Mouse (Mus musculus) left cerebral cortex, adult 18-20 months (tissue): ENCODE data around the gene Sympk. TPM values are rescaled to one million over a fixed set of nuclear protein-coding genes. Genes with fewer than 3 reads are reported as not detected.

ENCODE experiments used
- DNase-seq, 2 experiments: peaks; one replicate each; pipeline ENCODE4 v3.0.0; 2021 to 2022; ENCODE audit warnings: low spot score in 2 of 2, mixed read lengths in 1 of 2
- long read RNA-seq, 2 experiments: library from polyadenylated mRNA; stranded (forward); transcript quantifications; one replicate each; pipeline ENCODE4 v2.0.0; 2021
- total RNA-seq, 2 experiments: library from RNA; stranded (reverse); gene quantifications; 2 replicates each; pipeline ENCODE4 v1.2.3; 2021

Gene Sympk
- 100 to 1,000 TPM; 116 to 123 TPM for total RNA-seq
- long read RNA-seq, experiment 1, full-length matches to known transcripts = 6 of 36 reads
- long read RNA-seq, experiment 1, partial matches to known transcripts = 7 of 36 reads
- long read RNA-seq, experiment 1, other reads (novel, unspliced or antisense) = 23 of 36 reads
- long read RNA-seq, experiment 2, full-length matches to known transcripts = 5 of 21 reads
- long read RNA-seq, experiment 2, partial matches to known transcripts = 12 of 21 reads
- long read RNA-seq, experiment 2, other reads (novel, unspliced or antisense) = 4 of 21 reads

DNA sequence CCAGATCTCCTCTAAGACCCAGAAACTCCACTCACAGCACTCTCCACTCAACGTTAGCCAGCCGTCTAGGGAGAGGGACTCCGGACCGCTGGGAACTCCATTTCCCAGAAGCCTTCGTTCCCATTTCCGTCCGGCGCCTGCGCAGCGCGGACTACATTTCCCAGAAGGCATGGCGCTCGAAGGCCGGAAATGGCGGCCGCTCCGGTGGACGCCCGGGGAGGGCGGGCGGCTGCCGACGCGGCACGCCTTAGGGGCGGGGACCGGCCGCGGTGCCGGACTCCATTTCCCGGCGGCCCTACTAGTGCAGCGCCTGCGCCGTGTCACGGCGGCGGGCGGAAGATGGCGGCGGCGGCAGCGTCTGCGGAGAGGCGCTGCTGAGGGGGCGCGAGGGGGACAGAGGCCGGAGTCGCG, at the start of gene Sympk:
TSS of gene Sympk (plus strand) at position 282 of the 411 bp plus-strand sequence.
- peak; percentile 93 to 95 for DNase-seq

- no peak for DNase-seq
These were observed 45.8 kb upstream of the Sympk start for GRCm38 (mm10) chr7:18978381-18978780.

DNA sequence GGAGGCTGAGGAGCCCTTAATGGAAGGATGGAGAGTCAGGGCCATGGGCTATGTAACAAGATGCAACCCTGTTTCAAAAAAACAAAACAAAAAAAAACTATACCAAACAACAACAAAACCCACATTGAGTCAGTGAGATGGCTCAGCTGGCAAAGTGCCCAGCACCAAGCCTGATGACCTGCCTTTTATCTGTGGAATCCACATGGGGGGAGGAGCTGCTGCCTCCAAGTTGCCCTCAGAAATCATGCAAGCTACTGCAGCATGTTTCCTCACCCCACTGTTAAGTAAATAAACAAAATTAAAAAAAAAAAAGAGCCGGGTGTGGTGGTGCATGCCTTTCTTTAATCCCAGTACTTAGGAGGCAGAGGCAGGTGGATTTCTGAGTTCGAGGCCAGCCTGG, 37.7 kb upstream of the Sympk start:
- no peak for DNase-seq

DNA sequence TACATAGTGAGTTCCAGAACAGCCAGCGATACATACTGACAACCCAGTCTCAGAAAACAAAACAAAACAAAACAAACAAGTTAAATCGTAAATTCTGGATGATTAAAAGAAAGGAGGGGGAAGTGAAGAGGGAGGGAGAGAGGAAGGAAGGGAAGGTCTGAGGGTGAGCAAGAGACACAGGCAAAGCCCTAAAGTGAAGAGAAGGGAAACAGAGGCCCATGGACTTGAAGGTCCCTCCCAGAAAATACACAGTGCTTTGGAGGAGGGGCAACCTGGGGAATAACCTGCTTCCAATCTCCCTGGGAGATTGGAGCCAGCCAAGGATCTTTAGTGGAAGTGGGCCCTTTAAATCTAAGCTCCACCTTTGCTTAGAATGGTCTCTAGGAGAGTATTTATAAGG, 37.1 kb upstream of the Sympk start, which contains the start of gene Nanos2:
TSS of gene Nanos2 (plus strand) at position 301 of the 400 bp plus-strand sequence.
- DNase-seq = no peak

- DNase-seq = no peak
These were observed 36.4 kb upstream of the Sympk start for GRCm38 (mm10) chr7:18987747-18988146.

GRCm38 (mm10) chr7:18988780-18989179, 35.4 kb upstream of the Sympk start:
- no peak for DNase-seq

GRCm38 (mm10) chr7:18989995-18990394, 34.2 kb upstream of the Sympk start:
- DNase-seq = no peak

DNA sequence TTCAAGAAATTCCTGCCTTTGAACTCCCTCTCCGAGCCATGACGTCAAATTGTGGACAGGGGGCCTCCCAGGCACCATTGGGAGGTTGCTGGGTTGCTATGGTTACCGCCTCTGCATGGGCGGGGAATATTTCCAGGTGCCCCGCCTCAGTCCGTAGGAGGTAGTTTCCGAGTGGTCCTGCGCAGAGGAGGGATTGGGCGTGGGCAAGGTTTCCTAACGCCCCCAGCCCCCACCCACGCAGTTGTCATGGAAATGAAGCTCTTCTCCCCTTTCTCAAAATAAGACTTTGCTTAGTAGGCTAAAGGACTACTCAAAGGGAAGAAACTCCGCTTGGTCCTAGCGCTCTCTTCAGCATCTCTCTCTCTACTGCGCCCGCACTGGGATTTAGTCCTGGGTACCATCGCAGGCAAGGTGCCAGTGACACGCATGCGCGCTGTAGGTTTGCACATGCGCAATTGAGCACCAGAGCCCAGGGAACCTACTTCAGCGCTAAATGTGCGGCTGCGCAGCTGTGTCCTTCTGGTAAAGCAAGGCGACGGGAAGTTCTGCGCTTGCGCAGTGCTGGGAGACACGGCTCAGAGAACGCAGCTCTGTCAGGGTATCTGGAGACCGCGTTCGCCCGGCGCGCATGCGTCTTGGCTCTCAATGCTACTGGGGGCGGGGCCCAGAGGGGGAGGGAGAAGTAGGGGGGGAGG, 33.4 kb upstream of the Sympk start, which contains the start of gene Mypop:
TSS of gene Mypop (plus strand) at position 645 of the 695 bp plus-strand sequence.
- DNase-seq = peak; percentile 100

- no peak for DNase-seq
These were observed 32.4 kb upstream of the Sympk start for GRCm38 (mm10) chr7:18991660-18992293.

- DNase-seq = peak; percentile 56 to 68
These were observed 31.9 kb upstream of the Sympk start for GRCm38 (mm10) chr7:18992294-18992675.

DNA sequence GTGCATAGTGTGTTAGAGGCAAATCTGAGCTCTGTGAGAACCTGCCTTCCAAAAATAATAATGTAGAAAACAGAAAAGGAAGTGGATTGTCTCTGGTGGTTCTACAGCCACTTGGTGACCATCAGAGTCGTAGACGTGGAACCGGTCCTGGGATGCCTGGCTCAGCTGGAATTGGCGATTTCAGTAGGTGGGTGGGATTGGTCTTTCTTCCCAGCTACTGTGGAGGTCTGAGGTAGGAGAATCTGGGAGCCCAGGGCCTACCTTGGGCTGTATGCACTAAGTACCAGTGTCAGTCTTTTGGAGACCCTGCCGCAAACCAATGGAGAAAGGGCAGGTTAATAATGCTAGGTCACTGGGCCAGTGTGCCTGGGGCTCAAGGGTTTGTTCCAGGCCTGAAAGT, 31.1 kb upstream of the Sympk start:
- no peak for DNase-seq

DNA sequence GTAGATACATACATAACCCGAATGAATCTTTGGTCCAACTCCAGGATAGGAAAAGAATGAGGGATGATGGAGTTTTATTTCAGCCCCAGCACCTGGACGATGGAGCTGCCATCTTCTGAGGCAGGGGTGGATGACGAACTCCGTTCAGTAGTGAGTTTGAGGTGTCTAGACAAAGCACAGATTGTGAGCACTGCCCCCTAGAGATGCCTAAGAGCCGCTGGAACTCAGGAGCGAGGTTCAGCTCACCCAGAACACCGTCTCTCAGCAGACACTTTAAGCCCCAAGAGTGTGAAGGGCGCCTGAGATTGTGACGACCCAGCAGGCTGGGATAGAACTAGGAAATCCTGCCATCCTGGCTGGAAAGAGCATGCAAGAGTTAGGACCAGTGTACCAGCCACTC, 25.3 kb upstream of the Sympk start:
- no peak for DNase-seq

- no peak for DNase-seq
These were observed 23.8 kb upstream of the Sympk start for GRCm38 (mm10) chr7:19000421-19000820.

DNA sequence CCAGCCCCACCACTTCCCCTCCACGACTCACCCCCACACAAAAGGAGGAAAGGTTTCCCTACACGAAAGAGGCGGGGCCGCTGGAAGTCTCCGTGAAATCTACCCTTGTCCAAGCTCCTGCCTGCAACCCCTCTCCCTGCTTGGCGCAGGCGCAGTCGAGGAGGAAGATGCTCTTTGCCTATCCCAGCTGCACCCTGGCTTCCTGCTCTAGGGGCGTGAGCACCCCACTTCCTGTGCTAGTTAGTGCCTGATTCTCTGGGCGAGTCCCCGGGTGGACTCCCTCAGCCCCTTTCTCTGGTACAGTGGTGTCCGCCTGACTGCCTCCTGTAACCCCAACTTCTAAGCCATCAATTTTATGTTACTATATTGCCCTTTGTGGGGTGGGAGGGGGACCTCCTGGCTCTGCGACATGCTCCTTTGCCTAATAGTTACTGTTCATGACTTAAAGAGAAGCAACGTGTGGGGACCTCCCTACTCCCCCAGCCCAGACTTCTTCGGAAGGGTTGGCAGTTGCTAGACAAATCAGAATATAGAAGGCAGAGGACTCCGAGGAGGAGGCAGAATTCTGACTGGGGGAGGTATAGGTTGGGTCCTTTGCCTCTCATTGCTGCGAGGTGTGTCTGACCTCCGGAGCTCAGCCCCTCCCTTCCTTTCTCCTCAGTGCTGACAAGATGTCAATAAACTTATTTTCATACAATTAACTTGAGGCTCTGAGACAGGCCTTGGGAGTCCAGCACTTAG, 22.9 kb upstream of the Sympk start:
- no peak for DNase-seq

- no peak for DNase-seq
These were observed 22.4 kb upstream of the Sympk start for GRCm38 (mm10) chr7:19001807-19002085.

- DNase-seq = no peak
These were observed 22.1 kb upstream of the Sympk start for GRCm38 (mm10) chr7:19002115-19002514.

DNA sequence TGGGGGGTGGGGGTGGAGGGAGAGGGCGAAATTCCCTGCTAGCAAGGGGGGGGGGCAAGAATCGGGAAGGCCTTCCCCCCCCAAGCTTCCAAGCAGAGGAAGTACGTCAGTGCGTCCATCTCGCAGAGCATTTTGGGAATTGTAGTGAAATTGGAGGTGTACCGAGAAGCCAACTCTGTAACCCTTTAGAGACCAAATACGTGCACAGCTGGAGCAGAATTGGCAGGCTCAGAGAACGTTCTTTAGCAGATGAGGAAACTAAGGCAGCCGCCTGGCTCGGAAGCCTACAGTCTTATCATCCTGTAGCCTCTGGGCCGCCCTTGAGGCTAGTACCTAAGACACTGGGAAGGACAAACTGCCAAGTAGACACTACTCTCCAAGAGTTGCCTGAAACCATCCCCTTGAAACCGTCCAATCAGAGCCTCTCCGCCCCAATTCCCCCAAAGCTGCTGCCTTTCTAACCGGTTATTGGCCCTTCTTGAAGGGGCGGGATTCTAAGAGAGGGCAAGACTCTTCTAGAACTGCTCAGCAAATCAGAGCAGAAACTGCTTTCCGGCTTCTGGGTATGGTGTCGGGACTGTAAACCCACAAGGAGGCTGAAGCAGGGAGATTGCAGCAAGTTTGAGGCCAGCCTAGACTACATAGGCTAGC, 21.2 kb upstream of the Sympk start:
- DNase-seq = peak; percentile 69 to 82

GRCm38 (mm10) chr7:19003902-19004630, 20.1 kb upstream of the Sympk start, which contains the start of gene Irf2bp1:
Gene Irf2bp1, plus strand, starts transcription at chr7:19004044.
- peak; percentile 93 to 96 for DNase-seq

DNA sequence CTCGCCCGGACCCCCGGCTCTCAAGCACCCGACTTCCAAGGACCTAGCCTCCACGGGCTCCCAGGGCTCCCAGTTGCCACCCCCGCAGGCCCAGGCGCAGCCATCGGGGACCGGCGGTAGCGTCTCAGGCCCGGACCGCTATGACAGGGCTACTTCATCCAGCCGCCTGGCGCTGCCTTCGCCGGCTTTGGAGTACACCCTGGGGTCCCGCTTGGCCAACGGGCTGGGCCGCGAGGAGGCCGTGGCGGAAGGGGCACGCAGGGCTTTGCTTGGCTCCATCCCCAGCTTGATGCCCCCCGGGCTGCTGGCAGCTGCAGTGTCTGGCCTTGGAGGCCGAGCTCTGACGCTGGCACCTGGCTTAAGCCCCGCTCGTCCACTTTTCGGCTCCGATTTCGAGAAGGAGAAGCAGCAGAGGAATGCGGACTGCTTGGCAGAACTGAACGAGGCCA, 19.5 kb upstream of the Sympk start:
- no peak for DNase-seq

GRCm38 (mm10) chr7:19005417-19006121, 18.6 kb upstream of the Sympk start:
- DNase-seq = no peak
